Mouse (Mus musculus) spleen, adult 2 months (tissue): ENCODE data around the gene Oas1a.
"Not testable (repeated sequence)": the region's sequence is repeated elsewhere in the genome, so short reads cannot be mapped to it uniquely, and the experiment has no call there.

ENCODE experiments used
- CTCF ChIP-seq: fragments of 200-500 bp; IDR thresholded peaks from 2 replicates; pipeline ENCODE4 v1.5.1; 2011; ENCODE audit warnings: mild to moderate bottlenecking, inconsistent platforms; ENCODE audit not compliant: insufficient read depth, insufficient read length, insufficient replicate concordance; ENCODE audit errors: extremely low read depth
- POLR2A ChIP-seq: fragments of 200-500 bp; IDR thresholded peaks from 2 replicates; pipeline ENCODE4 v1.6.1; 2011; ENCODE audit warnings: low read depth, low read length, inconsistent platforms

- not testable (repeated sequence) for TF ChIP-seq CTCF, POLR2A
Observed at GRCm38 (mm10) chr5:120891566-120892242, 15.6 kb downstream of the Oas1a start.
